Mouse (Mus musculus) spleen, postnatal 4 days (tissue): Measurements from ENCODE around the gene Igsf11.

Experiments
- DNase-seq, 2 experiments: peaks; one replicate each; pipeline ENCODE4 v3.0.0; 2022; ENCODE audit warnings: low spot score in 2 of 2

Igsf11 gene

DNA sequence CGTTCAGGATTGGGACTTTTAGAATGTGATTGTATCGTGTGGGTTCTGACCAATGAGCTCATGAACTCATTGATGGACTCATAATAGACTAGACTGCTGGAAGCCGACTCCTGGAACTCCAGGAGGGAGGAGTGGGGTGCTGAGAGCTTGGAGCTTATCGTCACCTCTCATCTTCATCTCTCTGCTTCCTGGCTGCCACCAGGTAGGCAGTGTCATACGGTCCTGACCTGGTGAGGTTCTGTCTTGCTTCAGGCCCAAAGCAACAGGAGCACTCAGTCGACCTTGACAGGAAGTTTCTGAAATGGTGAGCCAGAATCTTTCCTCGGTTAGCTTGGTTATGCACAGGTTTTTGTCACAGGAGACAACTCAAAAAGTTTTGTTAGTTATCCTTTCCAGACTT is at the start of gene Igsf11:
Gene Igsf11, plus strand, starts transcription at position 301 of the 400 bp plus-strand sequence.
- DNase-seq: no peak

DNA sequence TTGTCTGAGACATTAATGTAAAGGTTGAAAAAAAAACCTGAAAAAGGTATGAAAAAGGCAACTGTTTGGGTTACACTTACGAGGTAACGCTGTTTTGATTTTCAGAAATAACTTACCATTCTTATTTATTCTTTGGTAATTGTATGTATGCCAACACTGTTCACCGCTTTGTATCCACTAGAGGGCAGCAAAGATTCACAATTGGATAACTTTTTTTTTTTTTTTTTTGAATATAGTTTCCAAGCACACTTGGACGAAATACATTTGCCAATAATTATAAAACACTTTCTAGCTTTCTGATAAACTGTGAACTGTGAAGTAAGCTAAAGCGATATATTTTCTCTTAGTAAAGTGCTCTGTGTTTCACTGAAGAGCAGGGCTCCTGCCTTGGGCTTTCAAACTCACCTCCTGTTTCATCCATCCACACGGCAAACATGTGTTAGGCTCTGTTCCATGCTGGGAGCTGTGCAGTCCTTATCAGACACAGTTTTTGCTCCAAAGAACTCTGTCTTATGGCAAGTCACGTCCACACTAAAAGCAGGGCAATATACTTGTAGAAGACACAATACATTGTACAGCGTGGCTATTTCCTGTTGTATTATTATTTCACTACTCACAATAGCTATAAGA is 34.2 kb upstream of the Igsf11 start:
- DNase-seq: no peak

DNA sequence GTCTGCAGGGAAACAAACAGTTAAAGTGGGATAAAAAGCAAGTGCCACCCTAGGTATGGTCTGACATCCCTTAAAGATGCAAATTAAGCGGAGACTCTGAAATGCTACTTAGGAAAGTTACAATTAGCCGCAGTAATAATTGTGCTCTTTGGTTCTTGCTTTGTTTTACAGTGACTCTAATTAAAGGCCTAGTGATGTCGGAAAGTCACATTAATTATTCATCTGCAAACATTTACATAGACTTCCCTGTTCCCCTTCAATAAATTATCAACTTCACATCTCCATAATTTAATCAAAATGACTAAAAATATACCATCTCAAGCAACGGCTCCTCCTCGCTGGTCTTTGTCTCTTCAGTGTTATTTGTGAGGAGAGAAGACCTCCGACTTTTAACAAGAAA is 31.9 kb upstream of the Igsf11 start:
- no peak for DNase-seq

DNA sequence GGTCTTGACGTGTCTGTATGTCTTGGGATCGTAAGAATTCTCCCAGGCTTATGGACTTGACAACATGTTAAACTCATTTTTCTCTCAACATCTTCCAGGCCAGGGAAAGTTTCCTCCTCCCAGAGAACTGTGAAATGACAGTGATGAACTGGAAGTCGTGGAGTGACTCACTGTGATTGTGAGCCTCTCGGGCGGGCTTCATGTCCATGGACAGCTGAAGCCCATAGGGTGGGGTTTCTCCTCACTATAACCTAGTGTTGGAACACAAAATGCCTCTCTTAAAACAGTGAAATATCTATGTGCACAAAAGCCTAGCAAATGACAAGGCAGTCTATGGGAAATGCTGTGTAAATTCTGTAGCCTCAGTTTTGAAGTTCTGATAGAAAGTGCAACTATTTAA is 28.1 kb upstream of the Igsf11 start:
- no peak for DNase-seq

DNA sequence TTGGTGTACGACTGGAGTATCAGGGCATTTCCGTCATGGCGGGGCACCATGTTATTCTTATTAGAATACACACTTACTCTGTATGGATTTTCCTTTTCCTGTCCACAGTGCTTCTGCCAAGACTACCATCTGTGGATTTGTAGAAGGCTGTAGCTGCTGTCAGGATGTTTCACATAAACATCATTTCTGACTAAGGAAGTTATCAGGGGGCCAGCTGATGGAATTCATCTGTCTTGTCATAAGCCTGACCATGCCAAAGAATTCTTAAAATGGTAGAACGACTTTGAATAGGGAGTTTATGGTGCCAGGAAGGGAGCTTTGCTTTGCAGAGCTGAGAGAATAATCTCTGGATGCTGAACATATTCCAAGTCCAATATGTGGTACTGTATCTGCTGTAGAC is 19.2 kb upstream of the Igsf11 start:
- DNase-seq: no peak

DNA sequence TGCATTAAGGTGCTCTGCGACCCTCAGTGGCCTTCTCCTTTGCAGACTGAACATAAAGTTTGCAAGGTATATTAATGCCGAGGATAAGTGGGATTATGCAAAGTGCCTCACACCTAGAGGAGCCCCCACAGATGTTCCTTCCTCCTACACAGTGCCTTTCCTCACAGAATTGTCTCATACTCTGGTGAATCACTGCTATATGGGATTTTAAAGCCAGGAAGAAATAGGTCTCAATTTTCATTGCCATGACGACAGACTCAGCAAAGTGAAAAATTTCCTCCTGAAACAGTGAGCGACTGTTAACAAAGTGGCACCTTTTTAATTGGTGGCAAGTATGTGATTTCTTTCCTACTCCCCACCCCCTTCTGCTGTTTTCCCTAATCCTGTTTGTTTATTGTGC is 18.0 kb upstream of the Igsf11 start:
- no peak for DNase-seq

DNA sequence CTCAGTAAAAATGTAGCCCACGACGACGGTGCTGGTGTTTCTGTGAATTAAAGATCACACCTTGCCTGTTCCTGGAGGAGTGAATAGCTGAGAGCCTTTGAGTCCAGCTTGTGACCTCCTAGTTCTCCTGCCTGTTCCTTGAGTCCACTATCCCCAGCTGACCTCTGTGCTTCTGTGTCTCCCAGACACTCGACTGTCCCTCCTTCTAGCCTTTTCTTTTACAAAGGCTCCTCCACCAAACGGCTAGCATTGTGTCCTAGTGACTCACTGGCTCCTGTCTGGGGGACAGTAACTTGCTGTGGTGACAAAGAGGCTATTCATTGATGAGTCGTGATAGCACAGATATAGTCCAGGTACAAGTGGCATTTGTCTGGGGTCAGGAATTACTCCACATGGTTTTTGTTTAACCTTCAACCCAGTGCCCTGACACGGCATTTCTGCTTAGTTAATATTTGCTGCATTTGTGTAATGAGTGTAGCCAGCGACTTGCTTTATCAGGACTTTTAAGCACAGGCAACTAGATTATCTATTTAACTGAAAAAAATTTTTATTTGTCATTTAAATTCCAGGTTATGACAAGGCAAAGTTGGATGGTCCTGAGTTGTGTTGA is 6.5 kb downstream of the Igsf11 start:
- no peak for DNase-seq

DNA sequence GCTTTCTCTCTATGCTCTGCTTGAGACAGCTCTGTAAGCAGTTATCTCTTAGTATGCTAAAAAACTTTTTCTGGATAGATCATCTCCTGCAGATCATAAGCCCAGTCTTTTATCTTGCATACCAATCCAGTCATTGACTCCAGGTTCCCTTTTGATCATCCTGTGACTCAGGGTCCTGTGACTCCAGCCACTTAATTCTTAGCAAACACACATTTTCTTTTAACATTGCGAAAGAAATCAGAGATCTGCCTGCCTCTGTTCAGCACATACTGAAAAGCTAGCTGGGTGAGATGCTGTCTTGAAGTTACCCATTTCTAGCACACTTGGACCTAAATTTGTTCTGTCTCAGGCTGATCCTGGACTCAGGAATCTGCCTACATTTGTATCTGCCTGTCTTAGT is 7.6 kb downstream of the Igsf11 start:
- no peak for DNase-seq

DNA sequence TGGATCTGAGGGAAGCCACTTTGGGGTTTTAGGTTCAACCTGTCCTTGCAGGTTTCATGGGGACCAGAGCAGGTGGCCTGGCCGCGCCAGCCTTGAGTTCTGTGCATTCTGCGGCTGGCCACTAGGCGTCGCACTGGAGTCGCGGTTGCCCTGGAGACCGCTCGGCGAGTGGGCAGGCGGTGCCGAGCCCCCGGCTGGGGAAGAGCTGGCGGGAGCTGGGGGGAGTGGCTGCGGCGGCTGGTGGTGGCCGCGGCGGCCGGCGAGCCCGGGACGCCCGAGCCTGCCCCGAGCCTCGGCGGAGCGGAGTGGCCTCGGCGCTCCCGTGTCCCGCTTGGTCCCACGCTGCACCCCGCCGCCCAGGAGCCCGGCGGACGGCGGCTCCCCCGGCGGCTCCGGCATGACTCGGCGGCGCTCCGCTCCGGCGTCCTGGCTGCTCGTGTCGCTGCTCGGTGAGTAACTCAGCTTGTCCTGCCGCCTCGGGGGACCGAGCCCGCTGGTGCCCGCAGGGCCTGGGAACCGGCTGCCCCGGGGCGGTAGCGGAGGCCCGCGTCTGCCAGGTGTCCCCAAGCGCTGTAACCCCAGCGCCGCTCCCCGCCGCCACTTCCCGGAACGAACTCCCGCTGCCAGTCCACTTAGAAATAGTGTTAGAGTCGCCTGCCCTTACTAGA is 9.8 kb downstream of the Igsf11 start:
- DNase-seq: peak; percentile 72 to 93

DNA sequence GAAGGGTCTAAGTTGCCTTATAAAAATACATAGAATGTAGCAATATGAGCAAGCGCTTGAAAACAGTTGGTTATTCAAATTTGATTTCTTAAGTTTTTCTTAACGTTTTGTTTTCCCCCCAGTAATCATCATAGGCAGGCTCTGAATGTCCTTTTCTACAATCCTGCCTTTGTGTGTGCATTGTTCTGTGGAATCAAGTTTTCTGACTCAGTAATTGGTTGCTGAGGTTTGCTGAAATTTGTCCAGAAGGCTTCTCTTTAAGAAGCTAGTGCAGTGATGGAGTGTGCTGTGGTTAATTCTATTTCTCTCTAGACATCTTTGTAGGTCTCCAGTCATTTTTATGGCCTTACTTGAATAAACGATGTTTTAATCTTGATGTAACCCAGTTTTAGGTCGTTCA is 10.5 kb downstream of the Igsf11 start:
- no peak for DNase-seq

DNA sequence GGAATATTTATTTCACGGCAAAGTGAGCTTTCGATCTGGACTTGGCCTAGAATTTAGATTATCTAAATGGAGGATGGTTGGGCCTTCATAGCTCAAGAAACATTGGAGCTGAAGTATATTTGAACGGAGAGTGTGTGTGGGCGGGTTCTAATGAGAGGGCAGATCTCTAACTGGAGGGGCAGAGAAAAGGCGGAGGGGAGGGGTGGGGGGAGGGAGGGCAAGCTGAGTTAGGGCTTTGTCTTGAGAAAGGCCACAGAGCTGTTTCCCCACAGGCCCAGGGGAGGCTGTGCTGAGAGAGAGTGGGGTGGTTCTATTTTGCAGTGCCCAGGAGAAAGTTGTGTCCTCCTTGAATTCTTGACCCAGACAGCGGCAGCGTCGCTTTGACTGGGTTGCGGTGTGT is 11.7 kb downstream of the Igsf11 start:
- no peak for DNase-seq

DNA sequence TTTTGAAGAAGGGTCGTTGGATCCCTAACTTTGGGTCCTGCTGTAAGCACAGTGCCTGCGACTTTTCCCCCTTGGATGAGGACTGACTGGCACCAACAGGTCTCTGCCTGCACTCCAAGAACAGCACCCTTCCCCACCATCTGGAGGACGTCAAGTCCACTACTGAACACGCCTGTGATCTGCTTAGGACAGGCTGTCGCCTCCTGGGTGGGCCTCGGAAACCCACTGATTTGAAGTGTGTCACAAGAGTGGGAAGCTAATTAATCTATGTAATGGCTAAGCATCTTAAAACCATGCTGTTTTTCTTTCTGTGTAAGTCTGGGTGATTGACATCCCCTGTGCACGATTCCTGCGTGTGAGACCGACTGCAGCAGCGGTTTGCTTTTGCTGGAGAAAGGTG is 13.4 kb downstream of the Igsf11 start:
- DNase-seq: no peak

DNA sequence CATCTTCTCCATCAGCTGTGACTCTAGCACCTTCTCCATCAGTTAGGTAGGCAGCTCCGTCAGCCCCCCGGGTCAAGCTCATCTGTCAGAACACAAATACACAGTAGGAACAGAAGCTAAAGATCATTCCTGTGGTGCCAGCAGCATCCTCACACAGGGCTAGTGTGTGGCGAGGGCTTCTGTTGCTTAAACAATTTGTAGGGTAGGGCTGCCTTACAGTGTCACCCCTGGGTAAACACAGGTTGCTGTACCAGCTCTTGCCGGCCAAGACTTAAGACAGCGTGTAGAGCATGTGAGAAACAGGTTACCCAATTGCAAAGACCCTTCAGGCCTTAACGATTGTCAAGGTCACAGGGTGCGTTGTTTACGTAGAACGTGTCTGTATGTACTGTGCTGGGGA is 15.8 kb downstream of the Igsf11 start:
- DNase-seq: no peak

DNA sequence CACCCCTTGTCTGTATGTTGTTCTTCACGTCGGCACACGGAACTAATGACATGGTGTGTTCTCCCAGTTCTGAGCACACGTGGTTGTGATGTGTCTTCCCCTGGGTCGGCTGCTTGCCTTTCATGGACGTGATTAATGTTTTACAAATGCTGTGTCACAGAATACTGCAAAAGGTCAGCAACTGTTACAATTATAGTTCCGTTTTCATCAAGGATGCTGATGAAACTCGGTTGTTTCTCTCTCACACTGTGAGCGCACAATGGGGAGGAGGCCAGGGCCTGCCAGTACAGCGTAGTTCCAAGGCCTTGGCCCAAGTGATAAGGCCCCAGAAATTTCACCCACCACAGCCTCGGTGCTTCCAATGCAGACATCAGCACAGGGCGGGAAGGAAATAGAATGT is 17.0 kb downstream of the Igsf11 start:
- no peak for DNase-seq

DNA sequence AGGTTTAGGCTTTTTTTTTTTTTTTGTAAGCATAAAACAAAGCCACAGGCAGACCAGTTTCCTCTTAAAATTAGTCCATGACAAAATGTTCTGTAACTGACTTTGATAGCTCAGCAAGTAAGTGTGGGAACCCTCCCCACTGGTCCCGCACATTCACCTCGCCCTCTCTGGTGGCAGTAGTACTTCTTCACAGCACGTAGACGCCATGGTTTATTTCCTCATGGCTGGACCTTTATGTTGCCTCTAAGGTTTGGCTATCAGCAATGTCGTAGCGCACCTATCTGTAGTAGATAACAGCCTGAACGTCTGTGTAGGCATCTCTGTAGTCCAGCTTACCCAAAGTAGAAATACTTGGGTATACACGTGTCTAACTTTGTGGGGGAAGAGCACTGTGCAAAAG is 17.6 kb downstream of the Igsf11 start:
- DNase-seq: no peak

DNA sequence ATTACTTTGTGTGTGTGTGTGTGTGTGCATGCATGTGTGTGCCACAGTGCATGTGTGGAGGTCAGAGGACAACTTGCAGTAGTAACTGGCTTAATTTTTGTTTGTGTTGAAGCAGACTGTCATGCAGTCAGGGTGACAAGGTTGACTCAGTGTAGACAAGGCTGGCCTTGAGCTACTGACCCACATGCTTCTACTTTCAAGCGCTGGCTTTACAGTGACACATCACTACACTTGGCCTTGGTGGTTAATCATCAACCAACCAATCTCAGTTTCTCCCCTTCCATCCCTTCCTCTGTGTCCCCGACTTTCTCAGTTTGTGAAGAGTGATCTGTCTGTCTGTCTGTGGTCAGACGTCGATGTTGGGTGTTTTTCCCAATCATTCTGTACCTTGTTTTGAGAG is 23.0 kb downstream of the Igsf11 start:
- no peak for DNase-seq

DNA sequence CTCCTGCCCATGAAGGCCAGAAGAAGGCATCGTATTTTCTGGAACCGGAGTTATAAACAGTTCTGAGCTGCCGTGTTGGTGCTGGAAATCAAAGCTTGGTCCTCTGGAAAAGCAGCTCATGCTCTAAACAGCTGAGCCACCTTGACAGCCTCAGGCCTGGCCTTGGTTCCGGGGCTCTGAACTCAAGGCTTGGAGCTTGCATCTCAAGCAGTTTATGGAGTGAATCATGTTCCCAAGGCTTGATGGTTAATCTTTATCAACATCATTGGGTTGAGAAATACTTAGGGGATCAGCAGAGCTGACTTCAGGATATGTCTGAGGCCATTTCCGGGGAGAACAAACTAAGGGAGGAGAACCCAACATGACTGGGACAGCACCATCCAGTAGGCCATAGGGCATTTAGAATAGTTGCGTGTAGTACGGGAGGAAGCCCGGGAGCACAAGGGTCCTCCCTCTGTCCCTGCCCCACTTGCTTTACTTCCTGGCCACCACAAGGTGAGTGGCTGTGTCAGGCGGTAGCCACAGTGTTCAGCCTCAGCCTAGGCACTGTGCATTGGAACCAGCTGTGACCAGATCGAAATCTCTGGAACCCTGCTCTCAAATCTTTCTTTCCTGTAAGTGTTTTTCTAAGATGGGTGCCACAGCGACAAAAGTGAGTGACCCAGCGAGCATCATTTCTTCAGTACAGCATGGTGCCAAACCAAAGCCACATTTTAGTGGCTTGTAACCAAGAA is 23.7 kb downstream of the Igsf11 start:
- no peak for DNase-seq

DNA sequence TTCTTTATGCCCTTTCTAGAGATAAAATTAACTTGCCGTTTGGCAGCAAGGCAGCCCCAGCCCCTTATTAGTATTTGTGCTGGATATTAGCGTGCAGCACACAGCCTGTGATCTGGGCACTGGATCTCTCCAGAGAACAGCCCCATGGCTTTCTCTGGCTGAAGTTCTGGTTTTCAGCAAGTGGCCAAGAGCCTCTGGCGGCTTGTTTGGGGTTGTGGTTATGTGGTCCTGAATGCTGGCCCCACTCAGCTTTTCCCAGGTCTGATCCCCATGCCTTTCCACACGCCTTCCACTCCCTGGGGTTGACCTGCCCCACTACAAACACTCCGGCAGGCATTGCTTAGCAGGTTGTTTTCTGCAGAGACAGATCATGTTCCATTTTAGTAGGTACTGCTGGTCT is 24.4 kb downstream of the Igsf11 start:
- no peak for DNase-seq

DNA sequence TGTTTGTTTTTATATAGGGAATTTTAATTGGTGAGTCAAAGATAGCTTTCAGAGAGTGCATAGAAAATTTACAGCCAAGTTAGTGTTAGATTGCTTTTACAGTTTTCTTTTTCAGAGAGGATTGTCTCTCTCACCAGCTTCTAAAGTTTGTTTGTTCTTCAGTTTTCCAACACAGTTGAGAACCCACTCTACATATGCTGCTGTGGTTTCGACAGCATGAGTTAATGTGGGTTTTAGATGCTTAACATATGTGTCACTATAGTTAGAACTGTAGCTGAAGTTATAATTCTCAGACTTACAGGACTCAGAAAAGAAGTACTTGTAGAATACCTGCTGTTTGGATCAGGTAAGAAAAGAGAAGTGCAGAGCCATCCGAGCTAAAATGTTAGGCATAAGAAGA is 25.6 kb downstream of the Igsf11 start:
- no peak for DNase-seq

DNA sequence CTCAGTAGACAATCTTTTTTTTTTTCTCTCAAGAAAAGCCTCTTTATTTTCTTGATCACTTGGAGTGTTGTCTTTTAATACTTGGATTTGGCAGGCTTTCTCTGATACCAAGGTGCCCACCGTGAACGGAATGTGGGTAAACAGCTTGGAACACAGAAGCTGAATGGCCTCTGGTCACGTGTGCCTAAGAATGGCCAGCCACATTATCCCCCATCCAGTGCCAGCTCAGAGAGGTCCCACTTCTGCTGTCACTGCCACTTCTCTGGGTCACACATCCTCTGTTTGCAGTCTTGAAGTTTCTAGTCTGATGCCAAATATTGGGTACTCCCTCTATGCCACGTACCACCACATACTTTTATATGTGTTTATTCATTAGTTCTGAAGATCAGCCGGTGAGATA is 28.0 kb downstream of the Igsf11 start:
- no peak for DNase-seq

DNA sequence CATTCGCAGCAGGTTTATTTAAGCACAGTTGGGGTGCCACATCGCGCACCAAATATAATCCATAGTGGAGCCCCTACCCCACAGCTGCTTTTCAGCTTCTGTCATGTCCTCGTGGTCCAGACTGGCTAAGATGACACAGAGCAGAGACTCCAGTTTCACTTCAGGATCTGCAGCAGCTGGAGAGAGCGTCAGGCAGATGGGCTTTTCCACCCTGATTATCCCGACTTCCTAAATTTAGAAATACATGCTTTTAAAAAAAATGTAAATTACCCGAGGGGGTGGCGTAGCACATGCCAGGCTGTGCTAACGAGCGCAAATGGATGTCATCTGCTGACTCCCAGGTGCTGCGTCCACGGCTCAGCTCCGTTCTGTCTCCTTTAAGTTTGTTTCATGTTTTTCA is 32.5 kb downstream of the Igsf11 start:
- DNase-seq: no peak

DNA sequence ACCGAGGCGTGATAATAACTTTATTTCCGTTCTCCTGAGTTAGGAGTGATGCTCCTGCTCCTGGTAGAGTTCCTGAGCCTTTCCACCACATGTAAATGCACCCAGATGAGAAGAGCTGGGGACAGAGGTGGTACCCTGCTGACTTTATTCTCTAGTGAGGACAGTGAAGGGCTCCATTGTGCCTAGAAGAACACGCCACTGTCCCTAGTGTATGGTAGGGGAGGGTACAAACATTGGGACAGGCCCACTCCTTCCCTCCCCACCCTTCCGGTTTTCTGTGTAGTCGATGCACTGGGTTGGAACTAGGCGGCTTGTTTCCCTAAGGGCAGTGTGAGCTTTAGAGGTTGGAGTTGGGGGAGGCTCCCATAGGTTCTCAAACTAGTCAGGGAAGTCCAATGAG is 36.3 kb downstream of the Igsf11 start:
- DNase-seq: no peak

DNA sequence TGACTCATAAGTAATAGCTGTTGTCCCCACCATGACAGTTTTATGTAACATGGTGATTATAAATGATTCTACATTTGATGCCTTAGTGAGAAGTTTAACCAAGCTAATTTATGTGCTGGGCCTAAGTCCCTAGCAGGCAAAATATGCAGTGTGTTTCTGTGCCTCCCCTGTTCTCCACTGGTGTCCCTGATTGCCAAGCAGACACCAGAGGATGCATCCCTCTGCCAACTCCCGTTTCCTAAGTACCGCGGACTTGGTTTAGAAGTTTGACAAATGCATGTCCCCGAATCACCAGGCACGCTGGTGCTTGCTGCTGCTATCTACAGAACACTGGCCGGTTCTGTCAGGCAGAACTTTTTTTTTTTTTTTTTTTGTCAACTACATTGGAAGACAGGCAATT is 39.0 kb downstream of the Igsf11 start:
- DNase-seq: no peak
